Mouse (Mus musculus) gastrocnemius, adult 2 months (tissue): ENCODE results near the gene Egfr. TPM values are rescaled to one million over a fixed set of nuclear protein-coding genes. Genes with fewer than 3 reads are reported as not detected.
A peak's percentile ranks its signal among the peaks of the same experiment; 100 is the strongest.

ENCODE experiments used
- DNase-seq: peaks from one replicate; pipeline ENCODE4 v3.0.0; 2022
- H3K27ac ChIP-seq: fragments of 200-600 bp; 2 replicates; pipeline ENCODE4 v1.8.1; 2022; ENCODE audit warnings: mild to moderate bottlenecking
- H3K4me3 ChIP-seq: fragments of 200-600 bp; 2 replicates; pipeline ENCODE4 v1.8.1; 2022; ENCODE audit warnings: mild to moderate bottlenecking, moderate library complexity
- CTCF ChIP-seq: fragments of 200-600 bp; IDR thresholded peaks from 2 replicates; pipeline ENCODE4 v1.8.1; 2022; ENCODE audit warnings: antibody characterized with exemption, mild to moderate bottlenecking, moderate library complexity
- intact Hi-C: fragments of 180-260 bp; cut with DNase I; formaldehyde crosslinking; loops from one replicate; pipeline ENCODE4 v1.15.1; 2025
- total RNA-seq, 2 experiments: library from RNA; stranded (reverse); gene quantifications; 2 replicates each; pipeline ENCODE4 v1.2.3; 2021

The Egfr gene
- total RNA-seq, 2 experiments from 2014 or later = 12.2 to 14.7 TPM

DNA sequence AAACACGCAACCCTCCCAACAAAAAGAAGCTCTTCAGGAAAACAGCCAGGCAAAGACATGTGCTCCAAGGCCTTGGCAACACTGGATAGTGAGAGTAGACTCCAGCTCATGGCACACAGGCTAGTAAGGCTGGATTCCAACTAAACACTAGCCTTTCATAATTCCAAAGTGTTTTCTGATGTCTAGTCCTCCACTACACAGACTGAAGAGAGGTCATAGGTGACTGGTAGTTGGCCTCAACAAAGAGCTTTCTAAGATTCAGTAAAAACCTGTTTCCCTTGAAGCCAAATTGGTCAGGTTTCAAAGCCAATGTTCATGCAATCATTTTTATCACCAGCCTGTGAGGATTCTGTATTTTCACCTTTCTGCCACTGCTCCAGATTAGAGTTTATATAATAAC lies 99.4 kb downstream of the Egfr start:
- no peak for DNase-seq
- intact Hi-C loops = loop anchor here (10.0 kb wide), 1 partner anchor 177 kb away; no protein-coding TSS in a partner anchor
- TF ChIP-seq CTCF = no peak
- no peak overlapping the region for H3K4me3 ChIP-seq
- no peak overlapping the region for H3K27ac ChIP-seq

DNA sequence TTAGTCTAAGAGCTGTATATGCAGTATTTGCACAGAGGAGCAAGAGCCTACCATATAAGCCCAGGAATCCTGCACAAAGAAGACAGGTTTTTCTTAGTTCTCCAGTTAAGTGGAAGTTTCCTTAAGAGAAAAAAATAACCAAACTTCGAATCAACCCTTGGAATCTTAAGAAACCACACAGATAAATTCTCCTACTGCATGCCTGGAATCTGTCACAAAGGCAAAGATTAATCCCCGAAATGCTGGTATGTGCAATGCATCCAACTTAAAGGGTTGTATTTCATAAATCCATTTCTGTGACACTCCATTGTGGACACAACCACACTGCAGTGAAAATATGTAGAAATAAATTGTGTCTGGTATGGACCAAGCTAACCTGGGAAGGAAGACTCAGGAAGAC lies 102.1 kb downstream of the Egfr start:
- Histone ChIP-seq H3K27ac (no peak overlapping the region), H3K4me3 (no peak overlapping the region)
- DNase-seq = no peak
- TF ChIP-seq CTCF = no peak
- intact Hi-C loops = loop anchor here (10.0 kb wide), 1 partner anchor 179 kb away; no protein-coding TSS in a partner anchor

DNA sequence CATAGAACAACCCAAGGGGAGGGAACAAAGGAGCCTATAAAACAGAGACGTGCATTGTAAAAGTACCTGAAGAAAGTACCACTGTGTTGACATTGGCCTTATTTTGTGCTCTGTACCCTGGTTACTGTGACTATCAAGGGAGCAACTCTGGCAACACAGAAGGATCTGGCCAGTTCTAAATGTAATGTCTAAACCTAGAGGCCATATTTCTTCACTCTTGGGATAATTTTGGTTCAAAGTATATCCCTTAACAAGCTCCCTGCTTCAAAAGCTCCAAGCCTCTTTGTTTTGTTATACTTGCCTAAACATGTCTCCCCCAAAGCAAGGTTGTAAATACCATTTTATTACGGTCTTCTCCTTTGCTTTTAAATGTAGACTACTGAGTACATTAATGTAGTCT lies 105.3 kb downstream of the Egfr start:
- Histone ChIP-seq H3K4me3 (no peak overlapping the region), H3K27ac (no peak overlapping the region)
- TF ChIP-seq CTCF = no peak
- intact Hi-C loops = loop anchor here (5.0 to 10.0 kb wide), 2 partner anchors 95 to 183 kb away; no protein-coding TSS in a partner anchor
- DNase-seq = no peak

DNA sequence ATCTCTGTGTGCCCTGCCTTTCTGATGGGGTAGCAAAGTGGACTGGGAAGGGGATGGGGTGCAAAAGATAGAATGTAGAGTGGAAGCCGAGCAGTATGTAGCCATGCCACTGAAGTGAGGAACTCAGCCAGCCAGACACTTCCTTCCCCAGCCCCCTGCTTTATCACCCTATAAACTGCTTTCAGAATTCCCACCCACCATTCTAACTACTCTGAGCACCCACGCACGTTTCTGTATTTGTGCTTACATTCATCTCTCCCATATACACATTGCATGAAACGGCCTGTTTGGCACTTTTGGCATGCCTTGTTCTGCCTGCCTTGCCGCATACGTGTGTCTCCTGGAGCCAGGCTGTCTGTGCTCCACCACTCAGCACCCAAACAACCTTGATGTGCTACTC lies 109.0 kb downstream of the Egfr start:
- Histone ChIP-seq H3K4me3 (no peak overlapping the region), H3K27ac (no peak overlapping the region)
- no peak for DNase-seq
- TF ChIP-seq CTCF = no peak
- intact Hi-C loops = no loop called here

DNA sequence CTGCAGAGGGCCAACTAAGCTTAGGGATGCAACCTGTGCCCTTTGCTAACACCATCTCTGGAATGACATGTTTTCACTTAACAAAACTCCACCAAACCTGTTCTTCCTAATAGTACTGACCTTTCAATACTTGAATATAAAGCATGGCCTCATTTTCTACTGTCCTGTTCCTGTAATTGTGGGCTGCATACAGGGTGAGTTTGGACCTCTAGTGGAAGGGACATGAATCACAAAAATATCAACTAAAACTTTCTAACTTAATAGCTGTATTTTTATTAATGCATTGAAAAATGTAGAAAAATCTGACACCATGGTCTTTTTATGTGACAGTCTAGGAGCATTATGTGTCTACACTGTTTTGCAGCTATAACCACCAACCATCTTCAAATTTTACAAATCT lies 111.5 kb downstream of the Egfr start:
- peak; percentile 38 for TF ChIP-seq CTCF
- no peak for DNase-seq
- Histone ChIP-seq H3K27ac (no peak overlapping the region), H3K4me3 (no peak overlapping the region)
- intact Hi-C loops = no loop called here

DNA sequence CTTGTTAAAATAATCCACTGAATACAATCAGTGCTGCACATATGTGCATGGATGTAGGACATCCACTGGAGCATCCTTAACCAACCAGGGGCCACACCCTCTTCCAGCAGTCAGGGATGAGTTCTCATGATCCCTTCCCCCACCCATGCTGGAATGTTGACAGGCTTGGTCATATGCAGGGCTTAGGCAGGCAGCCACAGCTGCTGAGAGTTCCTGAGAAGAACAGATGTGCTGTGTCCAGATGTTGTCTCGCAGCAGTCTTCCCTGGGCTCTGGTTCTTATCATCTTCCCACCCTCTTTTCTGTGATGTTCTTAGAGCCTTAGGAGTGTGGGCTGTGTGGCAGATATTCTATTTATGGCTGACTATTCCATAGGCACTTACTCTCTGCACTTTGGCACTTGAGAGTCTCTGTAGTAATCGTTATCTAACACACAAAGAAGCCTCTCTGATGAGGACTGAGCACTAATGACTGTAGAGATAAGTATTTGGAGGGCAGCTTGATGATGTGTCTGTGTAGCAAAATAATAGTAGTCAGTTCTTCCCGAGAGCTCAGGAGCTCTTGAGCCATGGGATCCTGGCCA lies 113.1 kb downstream of the Egfr start:
- Histone ChIP-seq H3K27ac (peak overlapping the region; percentile 43), H3K4me3 (no peak overlapping the region)
- no peak for TF ChIP-seq CTCF
- peak; percentile 61 for DNase-seq
- intact Hi-C loops = loop anchor here (5.0 kb wide), 1 partner anchor 113 kb away; the partner anchor contains the start of gene Egfr

DNA sequence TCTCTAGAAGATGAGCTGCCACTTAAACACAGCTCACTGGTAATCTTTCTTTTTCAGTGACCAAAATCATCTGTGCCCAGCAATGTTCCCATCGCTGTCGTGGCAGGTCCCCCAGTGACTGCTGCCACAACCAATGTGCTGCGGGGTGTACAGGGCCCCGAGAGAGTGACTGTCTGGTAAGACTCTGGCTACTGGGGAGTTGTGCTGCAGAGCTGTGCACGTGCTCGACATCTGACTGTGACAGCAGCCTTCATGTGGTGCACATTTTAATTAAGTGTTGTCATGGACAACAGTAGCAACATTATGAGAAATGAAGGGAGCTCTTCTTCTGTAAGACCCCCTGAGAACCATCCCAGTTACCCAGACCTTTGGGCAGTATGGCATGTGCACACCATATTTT lies 116.0 kb downstream of the Egfr start:
- DNase-seq = no peak
- H3K4me3 ChIP-seq = no peak overlapping the region
- intact Hi-C loops = loop anchor here (5.0 kb wide), 1 partner anchor 116 kb away; the partner anchor contains the start of gene Egfr
- peak overlapping the region; percentile 24; the same call in 1 of the 2 replicates for H3K27ac ChIP-seq
- TF ChIP-seq CTCF = no peak

DNA sequence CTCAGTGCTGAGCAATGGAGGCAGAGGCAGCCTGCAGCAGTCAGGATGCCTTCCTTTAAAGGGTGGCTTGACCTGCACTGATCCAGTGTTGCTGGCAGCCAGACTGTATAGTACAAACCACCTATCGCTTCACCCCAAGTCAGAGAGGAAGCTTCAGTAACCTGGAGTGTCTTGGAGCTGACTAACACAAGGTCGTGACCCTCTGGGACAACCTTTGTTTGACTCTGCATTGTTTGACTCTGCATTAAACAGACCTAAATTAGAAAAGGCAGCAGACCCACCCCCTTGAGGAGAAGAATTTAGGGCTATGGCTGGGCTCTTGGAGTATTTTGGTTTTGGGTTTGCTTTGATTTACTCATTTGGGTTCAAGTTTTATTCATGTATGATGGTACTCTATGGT lies 117.5 kb downstream of the Egfr start:
- Histone ChIP-seq H3K4me3 (no peak overlapping the region), H3K27ac (no peak overlapping the region)
- no peak for DNase-seq
- no peak for TF ChIP-seq CTCF
- intact Hi-C loops = loop anchor here (5.0 kb wide), 1 partner anchor 117 kb away; the partner anchor contains the start of gene Egfr

DNA sequence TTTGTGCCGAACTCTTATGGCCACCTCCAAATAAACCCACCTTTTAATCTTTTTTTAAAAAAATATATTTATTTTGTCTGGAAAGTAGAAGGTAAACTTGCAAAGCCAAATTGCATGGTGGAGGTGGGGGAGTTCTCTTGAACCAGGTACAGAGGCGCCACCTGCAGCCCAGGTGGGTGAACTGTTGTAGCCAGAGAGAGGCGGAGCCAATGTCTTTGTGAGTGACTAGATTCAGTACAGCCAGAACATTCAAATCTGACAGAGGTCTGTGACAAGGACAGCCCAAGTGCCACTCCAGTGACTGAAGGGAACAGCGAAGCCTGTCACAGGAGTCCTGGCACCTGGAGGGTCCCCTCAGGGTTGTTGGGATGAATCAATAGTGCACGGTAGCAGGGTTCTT lies 119.1 kb downstream of the Egfr start:
- H3K4me3 ChIP-seq = no peak overlapping the region
- no peak overlapping the region for H3K27ac ChIP-seq
- peak; percentile 67 for DNase-seq
- intact Hi-C loops = loop anchor here (2.0 to 10.0 kb wide), 2 partner anchors 74 to 346 kb away; no protein-coding TSS in a partner anchor
- TF ChIP-seq CTCF = peak; percentile 72

DNA sequence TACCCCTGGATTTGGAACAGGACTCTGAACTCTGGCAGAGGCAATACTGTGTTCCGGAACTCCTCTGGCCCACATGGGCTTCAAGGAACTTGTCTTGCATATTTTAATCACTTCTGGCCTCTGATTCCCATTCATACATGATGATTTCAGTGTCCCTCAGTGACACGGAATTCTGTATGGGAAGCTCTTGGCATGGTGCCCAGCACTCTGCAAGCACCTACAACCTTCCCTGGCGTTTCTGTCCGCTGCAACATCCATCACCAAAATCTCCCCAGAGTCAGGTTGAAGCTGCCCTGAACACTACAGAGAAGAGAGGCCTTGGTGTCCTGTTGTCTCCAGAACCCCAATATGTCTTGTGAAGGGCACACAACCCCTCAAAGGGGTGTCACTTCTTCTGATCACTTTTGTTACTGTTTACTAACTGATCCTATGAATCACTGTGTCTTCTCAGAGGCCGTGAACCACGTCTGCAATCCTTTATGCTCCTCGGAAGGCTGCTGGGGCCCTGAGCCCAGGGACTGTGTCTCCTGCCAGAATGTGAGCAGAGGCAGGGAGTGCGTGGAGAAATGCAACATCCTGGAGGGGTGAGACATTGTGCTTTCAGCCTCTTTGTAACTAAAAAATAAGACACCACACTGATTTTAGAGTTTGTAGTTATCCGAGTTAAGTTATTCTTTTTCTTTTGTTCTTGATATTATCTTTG lies 125.8 kb downstream of the Egfr start:
- peak; percentile 43 for DNase-seq
- Histone ChIP-seq H3K27ac (0 out of 2 replicates have a peak overlapping the region, but pooled peaks have one; percentile 13), H3K4me3 (no peak overlapping the region)
- no peak for TF ChIP-seq CTCF
- intact Hi-C loops = loop anchor here (10.0 kb wide), 1 partner anchor 67 kb away; no protein-coding TSS in a partner anchor

DNA sequence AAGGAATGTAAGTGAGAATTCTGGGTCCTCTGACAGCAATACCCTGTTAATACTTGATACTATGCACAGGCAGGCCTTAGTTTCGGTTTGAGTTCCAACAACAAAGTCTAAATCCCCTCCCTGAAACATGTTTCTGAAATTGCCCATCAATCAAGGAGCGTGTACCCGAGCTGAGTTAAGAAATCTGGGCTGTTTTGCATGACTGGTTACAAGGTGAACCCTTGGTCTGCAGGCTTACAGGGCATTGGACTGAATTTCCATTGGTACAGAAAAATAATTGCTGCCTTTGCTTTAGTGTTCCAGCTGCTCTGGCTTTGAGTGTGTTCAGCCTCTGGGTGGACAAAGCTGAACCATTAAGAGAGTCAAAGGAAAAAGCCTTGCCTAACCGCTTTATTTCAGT lies 129.9 kb downstream of the Egfr start:
- no peak for DNase-seq
- TF ChIP-seq CTCF = no peak
- Histone ChIP-seq H3K4me3 (no peak overlapping the region), H3K27ac (no peak overlapping the region)
- intact Hi-C loops = no loop called here

DNA sequence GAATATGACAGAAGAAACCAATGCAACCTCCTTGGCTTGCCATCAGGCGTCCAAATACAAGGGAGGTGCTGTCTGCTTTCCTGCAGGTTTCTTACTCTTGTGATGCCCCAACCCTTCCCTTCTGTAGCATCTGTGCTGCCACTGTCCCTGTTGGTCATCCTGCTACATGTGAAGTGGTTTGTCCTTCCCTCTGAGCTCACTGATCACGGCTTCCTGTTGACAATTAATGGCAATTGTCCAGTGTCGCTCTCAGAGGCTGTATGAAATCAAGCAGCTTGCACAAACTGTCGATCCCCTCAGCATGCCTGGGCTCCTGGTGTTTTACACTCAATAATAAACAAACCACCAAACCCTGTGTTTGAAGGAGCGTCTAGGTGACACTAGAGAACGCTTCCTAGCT lies 134.1 kb downstream of the Egfr start:
- intact Hi-C loops = no loop called here
- Histone ChIP-seq H3K4me3 (no peak overlapping the region), H3K27ac (no peak overlapping the region)
- DNase-seq = no peak
- TF ChIP-seq CTCF = no peak

DNA sequence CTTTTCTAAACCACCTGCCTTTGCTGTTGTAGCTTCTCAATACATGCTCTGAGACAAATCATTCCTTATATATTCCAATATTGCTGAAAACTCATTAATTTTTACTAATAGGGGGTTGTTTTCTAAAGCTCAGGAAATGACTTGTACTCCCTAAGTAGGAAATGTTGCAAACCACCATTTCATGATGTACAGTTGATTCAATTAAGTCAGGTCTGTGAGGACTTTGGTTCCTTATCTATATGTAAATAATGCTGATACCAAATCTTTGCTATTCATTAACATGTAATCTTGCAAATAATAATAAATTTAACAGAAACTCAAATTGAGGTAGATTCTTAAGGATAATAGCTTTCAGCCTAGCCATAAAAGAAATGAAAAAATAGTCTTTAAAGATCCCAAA lies 136.1 kb downstream of the Egfr start:
- DNase-seq = no peak
- Histone ChIP-seq H3K27ac (no peak overlapping the region), H3K4me3 (no peak overlapping the region)
- intact Hi-C loops = no loop called here
- TF ChIP-seq CTCF = no peak
